Mouse (Mus musculus) ES-E14 (cell line): ENCODE data around the gene Cacna1d.

Experiments
- MAFK ChIP-seq: IDR thresholded peaks from 2 replicates; pipeline ENCODE4 v1.6.1; 2014; ENCODE audit warnings: mild to moderate bottlenecking, low read depth, low read length, inconsistent platforms; ENCODE audit not compliant: insufficient read depth
- ZC3H11A ChIP-seq: IDR thresholded peaks from 2 replicates; pipeline ENCODE4 v1.6.1; 2012; ENCODE audit warnings: low read depth, mild to moderate bottlenecking, inconsistent platforms, low read length, borderline replicate concordance

GRCm38 (mm10) chr14:30372878-30373277 lies 118.4 kb downstream of the Cacna1d start:
- TF ChIP-seq MAFK (no peak), ZC3H11A (no peak)
